Comparison of ENCODE assay signal across 31 mouse cellular contexts in genomic region chr2:125489979-125490378, GRCm38 (mm10). TPM values are rescaled to one million over a fixed set of nuclear protein-coding genes. Genes with fewer than 3 reads are reported as not detected.
"Had no signal": no experiment of that assay in that cellular context is flagged by ENCODE, and none has a peak within 500 bp of the region (broad histone marks: within the 10 kb centered on the region; RNA-seq: fewer than 3 reads in every experiment).

No protein-coding gene starts in this region.

- H3K9me3 ChIP-seq: heart, embryonic 12.5 days; heart, embryonic 13.5 days; heart, embryonic 15.5 days; hindbrain, embryonic 10.5 days; hindbrain, embryonic 12.5 days; hindbrain, embryonic 13.5 days; hindbrain, embryonic 15.5 days; intestine, embryonic 15.5 days; kidney, embryonic 15.5 days had no signal

- H3K27me3 ChIP-seq: heart, embryonic 12.5 days; heart, embryonic 13.5 days; heart, embryonic 15.5 days; hindbrain, embryonic 12.5 days; hindbrain, embryonic 13.5 days; hindbrain, embryonic 15.5 days; intestine, embryonic 15.5 days; kidney, embryonic 15.5 days had no signal

- H3K4me3 ChIP-seq: heart, embryonic 12.5 days; heart, embryonic 13.5 days; heart, embryonic 15.5 days; hindbrain, embryonic 10.5 days; hindbrain, embryonic 12.5 days; hindbrain, embryonic 13.5 days; hindbrain, embryonic 15.5 days; intestine, embryonic 15.5 days; kidney, embryonic 15.5 days; layer of hippocampus, adult 2 months; left cerebral cortex, adult 2 months had no signal

- DNase-seq: heart, postnatal 10 days; heart, postnatal 14 days; heart, postnatal 4 days; kidney, adult 11 months; kidney, adult 18-20 months; kidney, adult 2 months; kidney, adult 8-10 months; kidney, adult 9 months; kidney, postnatal 10 days; kidney, postnatal 14 days; kidney, postnatal 25 days; kidney, postnatal 36 days; kidney, postnatal 4 days; layer of hippocampus, adult 9-11 months; layer of hippocampus, postnatal 36 days had no signal

- H3K4me1 ChIP-seq: hindbrain, embryonic 10.5 days; hindbrain, embryonic 12.5 days; hindbrain, embryonic 13.5 days; hindbrain, embryonic 15.5 days had no signal

- H3K36me3 ChIP-seq: heart, embryonic 15.5 days; hindbrain, embryonic 10.5 days; hindbrain, embryonic 12.5 days; hindbrain, embryonic 13.5 days; hindbrain, embryonic 15.5 days; intestine, embryonic 15.5 days; kidney, embryonic 15.5 days had no signal

- H3K27ac ChIP-seq: heart, embryonic 13.5 days; heart, embryonic 15.5 days; hindbrain, embryonic 10.5 days; hindbrain, embryonic 12.5 days; hindbrain, embryonic 13.5 days; hindbrain, embryonic 14.5 days; hindbrain, embryonic 15.5 days; hindbrain, postnatal 0 days; intestine, embryonic 15.5 days; kidney, embryonic 15.5 days; kidney, postnatal 0 days; layer of hippocampus, adult 2 months; left cerebral cortex, adult 2 months had no signal

RNA-seq across cellular contexts. Expression of gene Gm9913, which starts 14.9 kb away (rescaled TPM):
- total RNA-seq: hematopoietic stem cell, adult 5-6 weeks; hindbrain, postnatal 0 days had no signal
- polyA plus RNA-seq: hindbrain, embryonic 14.5 days; inflammation-experienced regulatory T-cells, adult 6 months had no signal

RNA-seq across cellular contexts. Expression of gene Fbn1, which starts 17.8 kb away (rescaled TPM):
- polyA plus RNA-seq: inflammation-experienced regulatory T-cells, adult 6 months had no signal
